Mouse (Mus musculus) left cerebral cortex, adult 8-10 months (tissue): ENCODE measurements around the gene Tcp11. TPM values are rescaled to one million over a fixed set of nuclear protein-coding genes. Genes with fewer than 3 reads are reported as not detected.

ENCODE experiments used
- DNase-seq, 2 experiments: peaks; one replicate each; pipeline ENCODE4 v3.0.0; 2022; ENCODE audit warnings: low spot score in 2 of 2
- total RNA-seq, 4 experiments: library from RNA; stranded (reverse); gene quantifications; 2 replicates each; pipeline ENCODE4 v1.2.4; 2022

Tcp11 gene
- total RNA-seq, 4 experiments from 2014 or later: 0.41 to 1.0 (median 0.56) TPM

GRCm38 (mm10) chr17:28040620-28041019, 39.8 kb downstream of the Tcp11 start:
- no peak for DNase-seq

- peak in 1 of 2 experiments; percentile 56 for DNase-seq
These were observed 43.4 kb downstream of the Tcp11 start for GRCm38 (mm10) chr17:28036813-28037756.

GRCm38 (mm10) chr17:28034986-28035385, 45.5 kb downstream of the Tcp11 start:
- DNase-seq: no peak

- DNase-seq: no peak
These were observed 47.3 kb downstream of the Tcp11 start for GRCm38 (mm10) chr17:28033046-28033580.

GRCm38 (mm10) chr17:28032219-28032618, 48.2 kb downstream of the Tcp11 start:
- no peak for DNase-seq

GRCm38 (mm10) chr17:28031281-28031941, 49.0 kb downstream of the Tcp11 start:
- DNase-seq: no peak

GRCm38 (mm10) chr17:28030446-28030845, 50.0 kb downstream of the Tcp11 start:
- peak in 1 of 2 experiments; percentile 77 for DNase-seq

- DNase-seq: no peak
These were observed 51.1 kb downstream of the Tcp11 start for GRCm38 (mm10) chr17:28029308-28029707.

- DNase-seq: no peak
These were observed 52.2 kb downstream of the Tcp11 start for GRCm38 (mm10) chr17:28028236-28028635.

- DNase-seq: no peak
These were observed 53.2 kb downstream of the Tcp11 start for GRCm38 (mm10) chr17:28027197-28027596.

GRCm38 (mm10) chr17:28026111-28026872, 54.1 kb downstream of the Tcp11 start:
- no peak for DNase-seq

GRCm38 (mm10) chr17:28025541-28025961, 54.9 kb downstream of the Tcp11 start:
- DNase-seq: no peak

GRCm38 (mm10) chr17:28022854-28023655, 57.4 kb downstream of the Tcp11 start:
- DNase-seq: peak in 1 of 2 experiments; percentile 77

- no peak for DNase-seq
These were observed 58.5 kb downstream of the Tcp11 start for GRCm38 (mm10) chr17:28021911-28022310.

GRCm38 (mm10) chr17:28019785-28020696, 60.4 kb downstream of the Tcp11 start:
- no peak for DNase-seq

- no peak for DNase-seq
These were observed 61.7 kb downstream of the Tcp11 start for GRCm38 (mm10) chr17:28018776-28019175.

- DNase-seq: no peak
These were observed 62.1 kb downstream of the Tcp11 start for GRCm38 (mm10) chr17:28018344-28018743.
